Mouse (Mus musculus): ENCODE results near the gene Dnajc6.

The Dnajc6 gene

DNA sequence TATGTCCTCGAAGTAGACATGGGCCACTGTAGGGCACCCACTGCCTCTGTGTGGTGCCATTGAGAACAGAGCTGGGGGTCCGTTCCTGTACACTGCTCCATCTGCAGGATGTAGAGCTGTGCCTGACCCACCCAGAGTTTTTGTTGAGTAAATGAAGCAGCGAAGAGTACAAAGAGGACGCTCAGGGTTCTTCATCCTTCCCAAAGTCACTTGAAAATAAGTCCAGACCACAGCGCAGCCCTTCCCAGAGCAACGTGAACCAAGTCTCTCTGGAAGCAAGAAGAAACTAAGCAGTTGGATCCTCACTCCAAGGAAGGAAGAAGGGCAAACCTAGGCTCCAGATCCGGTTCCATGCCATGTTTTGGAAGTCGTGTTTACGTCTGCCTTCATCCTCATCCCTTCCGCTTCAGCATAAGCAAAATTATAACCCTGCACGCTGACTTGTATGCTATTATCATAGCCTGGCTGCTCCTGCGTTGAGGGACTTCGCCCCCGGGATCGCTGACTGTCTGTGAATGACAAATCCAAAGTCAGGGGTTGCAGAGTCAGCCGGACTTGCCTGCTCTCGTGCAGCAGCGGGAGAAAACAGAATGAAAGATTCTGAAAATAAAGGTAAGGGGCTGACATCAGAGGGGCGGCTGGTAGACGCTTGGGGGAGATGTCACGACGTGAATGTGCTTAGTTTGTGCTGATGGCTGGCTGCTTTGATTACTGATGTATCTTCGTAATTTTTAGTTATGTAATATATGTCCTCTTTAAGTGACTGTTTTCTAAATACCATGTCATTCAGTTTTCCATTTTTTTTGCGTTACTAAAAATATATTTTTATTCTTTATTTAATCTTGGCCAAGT, 11.3 kb downstream of the Dnajc6 start:
- peak; percentile 73 for DNase-seq (ENCODE audit: low spot score)

DNA sequence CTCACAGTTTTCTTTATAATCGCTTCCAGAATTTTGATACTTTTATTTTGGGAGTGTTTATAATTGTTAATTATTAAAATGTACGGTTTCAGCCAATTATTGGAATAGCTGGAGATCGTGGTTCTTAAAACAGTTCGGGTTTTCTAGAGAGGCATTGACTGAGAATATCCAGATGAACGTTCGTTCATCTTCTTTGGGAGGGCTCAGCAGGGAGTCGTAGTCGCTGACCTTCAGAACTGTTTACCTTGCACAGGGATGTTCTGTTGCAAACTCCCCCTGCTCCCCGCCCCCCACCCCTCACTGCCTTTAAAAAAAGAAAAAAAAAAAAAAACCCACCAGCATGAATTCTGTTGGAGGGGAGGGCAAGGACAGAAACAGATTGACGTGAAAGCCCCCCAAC, 12.0 kb downstream of the Dnajc6 start:
- DNase-seq (ENCODE audit: low spot score) = no peak

DNA sequence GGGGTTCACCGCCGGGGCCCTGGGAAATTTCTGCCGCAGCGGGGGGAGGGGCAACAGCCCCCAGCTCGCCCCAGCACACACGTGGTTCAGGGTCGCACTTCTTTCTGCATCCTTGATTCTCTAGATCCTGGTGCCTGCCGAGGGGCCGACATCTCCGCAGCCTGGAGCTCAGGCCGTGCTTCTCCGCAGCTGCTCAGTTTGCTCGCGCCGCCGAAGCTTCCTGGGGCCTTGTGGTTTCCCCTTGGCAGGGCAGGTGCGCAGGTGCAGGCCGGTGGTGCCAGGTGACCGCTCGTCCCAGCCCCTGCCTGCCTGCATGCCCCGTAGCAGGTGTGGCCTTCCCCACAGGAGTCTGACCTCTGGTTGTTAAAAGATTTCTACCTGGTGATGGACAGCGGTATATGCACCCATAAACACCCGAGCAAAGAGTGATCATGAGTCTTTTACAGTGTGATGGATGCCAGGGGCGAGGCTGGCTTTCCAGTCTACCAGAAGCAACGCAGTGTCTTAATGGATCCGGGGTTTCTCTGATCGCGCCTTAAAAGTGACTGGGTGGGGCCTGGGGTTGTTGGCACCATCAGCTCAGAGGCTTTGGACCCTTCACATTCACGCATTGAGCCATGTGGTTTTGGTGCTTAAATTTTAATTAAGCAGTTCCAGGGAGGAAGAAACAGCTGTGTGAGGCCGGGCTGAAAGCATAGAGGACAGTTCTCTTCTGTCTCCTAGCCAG, 12.6 kb downstream of the Dnajc6 start:
- DNase-seq (ENCODE audit: low spot score) = peak; percentile 27

DNA sequence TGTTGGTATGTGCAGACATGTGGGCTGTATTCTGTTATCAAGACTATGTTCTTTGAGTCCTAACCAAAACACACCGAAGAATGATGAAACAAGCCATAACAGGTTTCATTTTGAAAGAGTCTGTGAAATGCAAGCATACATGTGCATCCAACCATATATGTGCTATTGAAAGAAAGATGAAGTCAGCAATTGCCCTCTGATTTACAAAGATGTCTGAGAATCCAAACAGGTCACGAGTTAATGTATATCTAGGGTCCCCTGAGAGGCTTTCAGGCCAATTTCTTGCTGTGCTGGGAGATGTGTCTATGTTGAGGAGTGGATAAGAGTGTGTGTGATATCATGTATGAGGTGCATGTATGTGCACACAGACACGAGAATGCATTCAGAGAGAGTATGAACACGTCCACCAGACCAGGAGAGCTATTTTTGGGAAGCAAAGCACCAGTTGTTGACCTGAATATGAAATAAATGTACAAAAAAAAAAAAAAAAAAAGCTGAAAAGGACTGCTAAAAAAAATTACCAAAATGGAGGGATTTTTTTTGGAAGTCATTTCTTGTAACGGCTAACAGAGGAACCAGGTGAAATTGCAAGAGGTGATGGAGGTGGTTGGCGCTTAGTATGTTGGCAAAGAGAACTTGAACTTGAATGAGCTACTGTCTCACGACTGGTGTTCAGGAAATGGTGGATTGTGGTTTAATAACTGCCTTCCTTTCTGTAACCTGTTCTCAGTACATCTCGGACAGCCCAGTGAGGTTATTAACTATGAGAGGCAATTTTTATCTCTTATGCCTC, 13.9 kb downstream of the Dnajc6 start:
- no peak for DNase-seq (ENCODE audit: low spot score)

DNA sequence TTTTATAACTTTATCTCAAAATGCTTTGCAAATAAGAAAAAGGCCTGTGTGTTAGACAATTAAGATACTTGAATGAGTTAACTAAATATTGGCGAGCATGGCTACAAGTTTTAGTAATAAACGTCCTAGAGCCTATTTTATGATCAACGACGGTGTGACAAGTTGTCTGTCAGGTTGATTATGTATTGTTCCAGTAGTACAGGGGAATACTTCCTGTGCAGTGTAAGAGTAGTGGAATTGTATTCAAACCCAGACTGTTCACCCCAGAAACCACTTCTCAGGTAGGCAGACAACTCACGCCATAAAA, 14.4 kb downstream of the Dnajc6 start:
- no peak for DNase-seq (ENCODE audit: low spot score)

DNA sequence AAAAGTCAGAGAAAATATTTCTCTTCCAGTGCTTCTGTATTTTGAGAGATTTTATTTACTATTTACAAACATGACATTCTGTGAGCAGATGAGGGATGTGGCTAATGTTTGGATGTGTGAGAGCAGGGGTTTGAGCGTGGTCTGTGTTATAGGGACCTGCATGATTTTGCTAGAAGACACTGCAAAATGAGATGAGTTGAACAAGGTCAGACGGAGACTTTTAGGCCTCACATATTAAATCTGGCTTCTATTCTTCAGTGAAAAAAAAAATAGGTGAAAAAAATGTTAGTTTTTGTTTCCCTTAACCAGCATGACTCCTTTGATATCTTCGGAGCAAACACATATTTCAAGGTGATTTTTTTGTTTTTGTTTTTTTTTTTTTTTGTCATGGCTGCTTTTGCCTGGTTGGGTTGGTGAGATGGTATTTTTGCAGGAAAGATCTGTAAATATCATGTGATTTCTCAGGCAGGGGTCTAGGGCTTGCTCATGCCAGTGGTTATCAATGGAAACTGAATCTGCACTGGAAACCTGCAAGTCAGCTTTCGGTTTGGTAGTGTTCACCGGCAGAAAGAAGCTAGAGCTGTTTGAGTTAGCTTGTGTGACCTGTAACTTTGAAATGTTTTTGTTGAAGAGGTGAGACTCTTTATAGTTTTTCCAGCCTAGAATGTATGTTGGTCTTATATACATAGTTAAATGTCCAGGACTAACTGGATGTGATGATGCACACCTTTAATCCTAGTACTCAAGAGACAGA, 15.5 kb downstream of the Dnajc6 start:
- DNase-seq (ENCODE audit: low spot score) = no peak

DNA sequence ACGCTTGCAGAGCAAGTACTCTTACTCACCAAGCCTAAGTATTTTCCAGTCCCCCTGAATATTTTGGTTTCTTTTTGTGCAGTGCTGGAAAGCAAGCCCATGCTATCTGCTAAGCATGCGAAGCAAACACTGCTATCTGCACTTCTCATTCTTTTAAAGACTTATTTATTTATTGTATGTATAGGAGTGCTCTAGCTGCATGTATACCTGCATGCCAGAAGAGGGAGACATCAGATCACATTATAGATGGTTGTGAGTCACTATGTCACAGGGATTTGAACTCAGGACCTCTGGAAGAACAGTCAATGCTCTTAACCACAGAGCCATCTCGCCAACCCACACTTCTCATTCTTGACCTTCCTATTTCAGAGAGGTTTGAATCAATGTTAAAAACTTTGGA, 16.8 kb downstream of the Dnajc6 start:
- DNase-seq (ENCODE audit: low spot score) = no peak

DNA sequence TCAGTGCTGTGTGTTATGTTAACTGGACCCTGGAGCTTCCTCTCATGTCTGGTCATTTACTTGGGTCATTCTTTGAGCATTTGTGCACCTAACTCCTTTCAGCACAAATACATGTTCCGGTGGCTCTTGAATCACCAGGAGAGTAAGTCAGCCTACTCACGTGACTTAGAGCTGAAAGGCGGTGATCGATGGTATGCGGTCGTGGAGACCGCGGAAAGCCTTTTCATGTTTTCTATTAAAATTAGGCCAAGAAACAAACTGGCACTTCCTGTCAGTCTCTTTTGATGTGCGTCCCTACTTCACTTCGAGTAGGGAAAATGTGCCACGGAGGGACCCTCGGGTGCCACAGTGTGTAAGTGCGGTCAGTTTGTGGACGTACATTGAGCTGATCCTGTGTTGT, 19.4 kb downstream of the Dnajc6 start:
- DNase-seq (ENCODE audit: low spot score) = no peak

DNA sequence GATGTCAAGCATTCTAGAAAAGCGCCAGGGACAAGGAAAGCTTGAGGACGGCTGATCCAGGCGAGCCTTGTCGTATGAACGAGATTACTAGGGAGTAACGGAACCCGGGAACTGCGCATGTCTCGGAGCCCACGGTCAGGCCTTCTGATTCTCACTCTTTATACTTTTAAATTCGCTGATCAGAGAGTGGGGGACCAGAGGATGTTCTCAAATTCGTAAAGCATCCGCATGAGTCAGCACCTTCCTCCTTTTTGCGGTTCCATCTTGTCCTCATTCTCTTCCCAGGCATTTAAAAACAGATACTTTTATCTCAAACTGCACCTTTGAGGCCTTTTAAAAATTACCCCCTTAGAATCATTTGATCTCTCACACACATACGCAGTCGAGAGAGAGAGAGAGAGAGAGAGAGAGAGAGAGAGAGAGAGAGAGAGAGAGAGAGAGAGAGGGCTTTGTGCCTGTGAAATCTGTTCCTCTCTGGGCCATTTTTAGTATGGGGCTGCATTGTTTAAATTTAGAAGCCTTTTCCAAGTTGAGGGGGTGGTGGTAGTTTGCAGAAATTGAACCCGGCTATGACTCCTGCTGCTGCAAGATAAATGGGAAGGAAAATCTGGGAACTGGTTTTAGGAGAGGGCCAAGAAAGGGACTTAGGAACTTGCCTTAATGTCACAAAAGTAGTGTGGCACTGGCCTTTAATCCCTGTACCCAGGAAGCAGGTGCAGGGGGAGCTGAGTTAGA, 20.2 kb downstream of the Dnajc6 start:
- DNase-seq (ENCODE audit: low spot score) = no peak

DNA sequence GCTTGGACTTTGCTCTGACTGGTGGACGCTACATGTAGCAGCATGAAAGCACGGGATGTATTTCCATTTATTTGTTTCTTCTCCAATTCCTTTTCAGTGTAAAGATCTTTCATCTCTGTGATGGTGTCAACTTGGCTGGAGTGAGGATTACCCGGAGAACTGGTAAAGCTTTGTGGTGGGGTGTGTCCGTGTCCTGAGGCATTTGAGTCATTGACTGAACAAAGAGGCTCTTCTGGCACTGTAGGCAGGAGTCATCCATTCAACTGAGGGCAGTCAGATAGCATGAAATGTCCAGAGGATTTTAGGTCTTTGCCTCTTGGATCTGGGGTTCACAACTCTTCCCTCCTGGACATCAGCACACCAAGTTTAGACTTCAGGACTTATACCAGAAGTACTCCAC, 35.5 kb downstream of the Dnajc6 start:
- no peak for DNase-seq (ENCODE audit: low spot score)

DNA sequence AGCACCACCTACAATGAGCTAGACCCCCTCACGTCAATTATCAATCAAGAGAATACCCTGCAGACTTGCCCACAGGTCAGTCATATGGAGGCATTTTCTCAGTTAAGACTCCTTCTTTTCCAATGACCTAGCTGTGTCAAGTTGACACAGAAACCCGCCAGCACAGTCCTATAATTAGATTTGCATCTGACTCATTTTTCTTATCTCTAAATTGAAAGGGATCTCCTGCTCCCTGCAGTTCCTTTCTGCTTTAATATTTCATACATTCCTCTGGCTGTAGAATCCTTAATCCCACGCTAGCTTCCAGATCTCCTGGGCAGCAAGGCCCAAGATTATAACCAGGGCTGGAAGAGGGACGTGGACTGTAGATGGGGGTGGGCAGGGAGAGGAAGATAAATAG, 44.1 kb downstream of the Dnajc6 start:
- DNase-seq (ENCODE audit: low spot score) = no peak

DNA sequence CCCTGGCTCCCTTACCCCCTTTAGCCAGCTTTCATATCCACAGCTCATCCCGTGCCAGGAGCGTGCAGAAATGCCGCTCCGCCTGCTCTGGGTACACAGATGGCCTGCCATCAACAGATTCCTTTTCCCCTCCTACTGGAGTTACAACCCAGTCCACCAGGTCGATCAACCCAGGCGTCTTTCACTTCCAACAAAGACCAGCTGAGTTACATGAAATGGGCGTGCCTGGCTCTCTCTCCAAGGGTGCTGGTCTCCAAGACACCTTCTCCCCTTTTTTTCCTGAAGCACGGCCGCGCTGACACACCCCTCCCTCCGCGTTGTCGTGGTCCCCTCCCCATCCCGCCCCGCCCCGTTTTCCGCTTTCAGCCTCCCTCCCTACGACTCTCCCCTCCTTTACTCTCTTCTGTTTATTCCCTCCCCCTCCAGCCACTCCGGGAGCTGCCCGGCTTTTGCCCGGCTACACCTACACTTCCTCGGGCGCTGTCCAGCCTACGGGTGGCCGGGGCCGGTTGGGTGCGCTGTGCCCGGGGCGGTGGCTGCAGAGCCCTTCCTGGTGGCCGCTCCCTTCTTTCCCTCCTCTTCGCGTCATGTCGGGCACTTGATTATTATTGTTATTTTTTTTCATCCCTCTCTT, 53.6 kb downstream of the Dnajc6 start:
- DNase-seq (ENCODE audit: low spot score) = peak; percentile 32

DNA sequence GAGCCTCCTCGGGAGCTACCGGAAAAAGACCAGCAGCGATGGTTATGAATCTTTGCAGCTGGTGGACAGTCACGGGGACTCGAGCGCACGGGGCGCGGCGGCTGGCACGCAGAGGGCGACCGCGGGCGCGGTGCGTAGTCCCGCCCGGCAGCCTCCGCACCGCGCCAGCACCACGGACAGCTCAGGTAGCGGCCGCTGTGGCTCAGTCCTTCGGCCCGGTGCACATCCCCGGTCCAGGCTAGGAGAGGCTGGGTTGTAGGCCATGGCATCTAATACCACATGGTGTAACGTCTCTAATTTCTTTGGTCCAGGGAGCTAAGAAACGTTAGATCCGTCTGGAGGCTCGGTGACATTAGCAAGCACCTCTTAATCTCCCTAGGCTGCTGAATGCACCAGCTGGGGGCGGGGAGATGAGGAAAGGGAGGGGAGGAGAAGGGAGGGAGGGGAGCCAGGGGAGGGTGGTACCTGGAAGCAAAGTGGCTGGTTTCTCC, 54.3 kb downstream of the Dnajc6 start:
- DNase-seq (ENCODE audit: low spot score) = no peak

DNA sequence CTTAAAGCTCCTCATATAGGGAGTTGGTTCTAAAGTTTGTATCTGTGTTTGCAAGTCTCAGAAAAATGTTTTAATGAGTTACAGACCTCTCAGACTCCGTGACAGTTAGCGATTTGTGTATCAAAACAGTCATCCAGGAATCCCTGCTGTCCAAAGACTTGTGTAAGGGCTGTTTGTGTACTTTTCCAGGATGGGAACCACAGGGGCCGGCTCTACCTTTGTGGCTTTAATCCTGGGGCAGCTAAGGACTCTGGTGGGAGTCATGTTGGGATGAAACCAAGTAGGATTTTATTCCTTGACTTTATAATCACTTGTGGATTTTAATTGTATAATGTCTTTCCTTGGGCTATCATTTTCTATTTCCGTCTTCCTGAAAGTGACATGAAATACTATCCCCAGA, 55.0 kb downstream of the Dnajc6 start:
- DNase-seq (ENCODE audit: low spot score) = no peak

DNA sequence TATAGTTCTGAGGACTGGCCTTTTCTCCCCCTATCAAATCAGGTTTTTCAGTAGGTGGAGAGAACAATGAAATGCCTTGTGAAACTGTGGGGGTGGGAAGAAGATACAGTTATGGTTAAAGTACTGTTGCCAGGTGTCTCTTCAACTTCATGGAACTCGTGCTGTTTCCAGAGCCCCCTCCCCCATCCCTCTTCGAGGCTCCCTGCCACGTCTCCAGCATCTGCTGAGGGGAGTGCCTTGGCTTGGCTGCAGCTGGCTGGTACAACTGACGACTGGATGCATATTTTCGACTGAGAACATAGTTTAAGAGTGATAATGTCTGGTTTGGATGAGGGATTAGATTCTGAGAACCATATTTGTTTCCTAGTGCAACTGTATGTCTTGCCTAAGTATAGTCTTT, 55.9 kb downstream of the Dnajc6 start:
- DNase-seq (ENCODE audit: low spot score) = no peak

DNA sequence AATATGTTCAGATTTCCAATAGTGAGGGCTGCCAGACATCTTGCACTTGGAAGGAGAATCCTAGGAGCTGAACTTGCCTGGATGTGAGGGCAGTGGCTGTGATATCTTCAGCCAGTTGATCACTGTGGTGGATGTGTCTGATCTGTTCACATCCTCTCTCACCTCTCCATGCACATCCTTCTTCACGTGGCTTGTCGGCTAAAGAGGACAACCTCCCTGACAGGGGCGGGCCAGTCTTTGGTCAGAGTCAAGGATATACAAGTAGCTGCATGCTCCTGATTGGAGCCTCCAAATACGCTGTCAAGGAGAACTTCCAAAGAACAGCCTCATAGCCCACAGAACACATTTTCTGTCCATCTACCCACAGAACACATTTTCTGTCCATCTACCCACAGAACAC, 58.6 kb downstream of the Dnajc6 start:
- no peak for DNase-seq (ENCODE audit: low spot score)

DNA sequence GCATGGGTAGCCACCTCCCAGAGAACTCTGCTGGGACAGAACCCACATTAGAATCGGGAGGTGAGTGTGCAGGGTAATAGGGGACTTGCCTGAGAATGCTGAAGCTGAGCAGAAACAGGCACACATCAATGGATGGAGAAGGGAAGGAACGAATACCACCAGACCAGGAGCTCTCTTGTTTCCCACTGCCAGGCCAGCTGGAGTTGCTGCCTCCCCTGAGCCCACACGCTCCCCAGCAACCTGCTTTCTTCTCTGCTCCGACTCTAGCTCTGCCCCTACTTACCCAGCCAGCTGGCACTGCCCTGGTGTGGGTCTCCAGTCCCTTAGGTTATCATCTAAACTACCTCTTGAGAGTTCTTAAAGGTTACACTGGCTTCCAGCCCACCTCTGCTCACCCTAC, 63.7 kb downstream of the Dnajc6 start:
- no peak for DNase-seq (ENCODE audit: low spot score)

DNA sequence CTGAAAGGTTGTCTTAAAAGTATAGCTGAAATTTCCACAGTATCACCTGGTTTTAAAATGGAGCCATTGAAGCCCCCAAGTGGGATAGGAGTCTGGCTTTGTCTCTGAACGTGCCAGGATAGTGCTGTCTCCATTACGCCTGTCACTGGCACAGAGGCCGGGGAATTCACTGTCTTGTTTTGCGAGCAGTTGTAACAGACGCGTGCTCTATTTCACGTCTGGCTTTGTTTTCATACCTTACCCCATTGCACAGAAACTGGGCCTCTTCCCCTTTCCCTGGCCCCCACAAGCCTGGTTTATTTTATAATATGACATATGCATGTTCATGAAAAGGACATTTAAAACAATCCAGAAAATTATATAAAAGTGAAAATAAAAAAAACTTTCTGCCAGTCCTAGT, 66.4 kb downstream of the Dnajc6 start:
- no peak for DNase-seq (ENCODE audit: low spot score)

DNA sequence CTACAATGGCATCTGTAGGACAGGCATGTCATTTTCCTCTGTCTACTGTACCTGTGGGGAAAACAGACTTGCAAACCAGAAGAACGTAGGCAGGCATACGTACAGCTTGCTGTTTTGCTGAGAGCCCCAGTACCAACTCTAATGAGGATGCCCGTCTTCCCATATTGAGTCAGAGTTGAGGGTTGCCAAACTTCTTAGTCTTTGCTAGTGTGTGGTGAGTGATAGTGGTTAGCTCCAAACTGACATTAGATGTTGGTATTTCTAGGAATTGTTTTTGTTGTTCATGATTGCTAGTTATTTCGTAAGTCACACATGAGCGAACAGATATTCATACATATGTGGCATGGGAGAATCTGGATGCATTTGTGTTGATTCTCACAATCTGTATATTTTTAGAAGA, 67.2 kb downstream of the Dnajc6 start:
- DNase-seq (ENCODE audit: low spot score) = no peak

DNA sequence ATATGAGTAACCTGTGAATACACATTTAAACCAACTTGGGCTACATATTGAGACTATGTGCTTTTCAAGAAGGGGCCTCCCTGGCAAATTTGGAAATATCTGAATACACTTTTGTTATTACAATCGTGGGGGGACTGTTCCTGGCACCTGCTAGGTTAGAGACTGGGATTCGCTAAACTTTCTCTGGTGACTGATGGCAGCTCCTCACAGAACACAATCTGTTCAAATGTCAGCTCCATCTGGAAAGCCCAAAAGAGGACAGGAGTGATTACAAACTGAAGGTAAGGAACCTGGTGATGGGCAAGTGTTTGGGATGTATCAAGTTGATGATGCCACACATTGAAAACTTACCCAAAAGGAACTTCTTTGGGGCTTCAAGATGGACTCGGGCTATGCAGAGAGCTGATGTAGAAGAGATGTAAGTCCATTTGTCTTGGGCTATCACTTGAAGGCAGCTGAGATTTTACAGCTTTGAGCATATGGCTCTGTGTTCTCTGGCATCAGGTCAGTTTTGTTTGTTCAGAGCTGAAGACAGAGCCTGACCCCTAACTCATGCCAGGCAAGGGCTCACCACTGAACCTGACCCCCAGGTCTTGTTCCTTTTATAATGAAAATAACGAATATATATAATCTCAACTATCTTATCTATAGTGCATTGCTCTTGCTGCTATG, 68.4 kb downstream of the Dnajc6 start:
- DNase-seq (ENCODE audit: low spot score) = no peak
